Mouse (Mus musculus) CD4-positive helper T cell, adult 2 months (primary cell): Measurements from ENCODE around the gene Mov10.
"Not testable (repeated sequence)": the region's sequence is repeated elsewhere in the genome, so short reads cannot be mapped to it uniquely, and the experiment has no call there.

Experiments used
- DNase-seq: peaks from one replicate; pipeline ENCODE4 v3.0.0-alpha.2; 2012; ENCODE audit warnings: low read depth, missing footprints, low spot score

Gene Mov10

DNA sequence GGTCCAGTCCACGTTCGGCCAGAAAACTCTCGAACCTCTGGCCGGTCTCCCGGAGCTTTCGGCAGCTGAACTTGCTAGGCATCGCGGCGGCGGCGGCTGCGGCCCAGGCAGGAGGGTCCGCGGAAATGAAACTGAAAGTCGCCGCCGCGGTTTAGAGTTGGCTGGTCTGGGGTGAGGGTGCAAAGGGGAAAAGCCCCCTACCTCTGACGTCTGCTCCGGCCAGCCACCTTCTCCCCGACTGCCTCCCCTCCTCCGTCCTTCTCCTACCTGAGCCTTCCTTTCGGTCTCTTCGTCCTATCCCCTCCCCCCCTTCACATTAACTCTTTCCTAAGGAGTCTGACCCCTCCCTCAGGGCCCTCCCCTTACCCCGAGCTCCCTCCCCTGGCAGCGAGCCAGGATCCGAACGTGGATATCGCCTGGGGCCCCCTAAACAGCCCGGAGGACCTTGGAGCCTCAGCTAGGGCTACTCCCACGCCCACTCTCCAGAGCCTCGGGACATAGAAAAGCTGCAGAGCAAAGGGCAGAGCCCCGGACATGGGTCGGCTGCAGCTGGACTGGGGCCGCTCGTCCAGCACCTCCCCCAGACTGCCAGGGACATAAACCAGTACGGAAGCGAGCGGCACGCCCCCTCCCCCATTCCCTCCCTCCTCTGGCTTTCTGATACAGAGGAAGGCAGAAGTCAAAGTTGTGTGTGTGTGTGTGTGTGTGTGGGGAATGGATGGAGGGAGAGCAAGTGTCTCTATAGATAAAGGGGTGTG, at the start of gene Mov10:
Mov10 (minus strand) TSS at position 573 of the 758 bp plus-strand sequence.
- peak; percentile 81 for DNase-seq

DNA sequence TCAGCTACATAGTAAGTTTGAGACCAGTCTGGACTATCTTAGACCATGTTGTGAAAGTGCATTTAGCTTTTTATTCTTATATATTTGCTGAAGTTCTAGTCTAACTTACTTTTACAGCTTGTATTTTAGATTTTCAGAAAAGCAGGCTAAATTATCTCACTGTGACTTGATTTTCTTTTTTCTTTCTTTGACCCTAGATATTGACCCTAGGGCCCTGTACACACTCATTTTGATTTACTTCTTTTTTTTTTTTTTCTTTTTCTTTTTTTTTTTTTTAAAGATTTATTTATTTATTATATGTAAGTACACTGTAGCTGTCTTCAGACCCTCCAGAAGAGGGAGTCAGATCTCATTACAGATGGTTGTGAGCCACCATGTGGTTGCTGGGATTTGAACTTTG, 48.3 kb upstream of the Mov10 start:
- not testable (repeated sequence) for DNase-seq

DNA sequence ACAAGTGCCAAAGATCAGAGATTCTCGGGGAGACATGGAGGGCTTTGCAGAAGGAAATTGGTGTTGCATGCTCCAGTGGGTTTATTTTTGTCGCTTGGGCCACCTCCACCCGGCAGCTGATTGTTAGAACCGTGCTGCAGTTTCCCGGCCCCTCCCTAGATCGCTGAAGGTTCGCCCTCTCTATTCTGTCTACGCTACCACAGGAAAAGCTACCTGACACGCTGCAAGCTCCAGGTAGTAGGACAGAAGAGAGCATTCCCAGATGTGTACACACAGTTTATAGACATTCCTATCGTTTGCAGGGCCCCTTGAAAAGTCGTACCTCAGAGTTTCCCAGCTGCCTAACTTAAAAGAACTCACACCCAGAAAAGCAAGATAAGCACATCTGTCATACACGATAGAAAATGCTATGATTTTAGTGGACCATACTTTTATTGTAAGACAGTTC, 47.0 kb upstream of the Mov10 start:
- no peak for DNase-seq

- peak; percentile 87 for DNase-seq
These were observed 46.4 kb upstream of the Mov10 start for GRCm38 (mm10) chr3:104864651-104865340.

- peak; percentile 91 for DNase-seq
These were observed 45.7 kb upstream of the Mov10 start, which contains the start of the genes St7l and Capza1 for GRCm38 (mm10) chr3:104863786-104864650. TSS of gene St7l (plus strand) at chr3:104864005. TSS of gene Capza1 (minus strand) at chr3:104864505.

- no peak for DNase-seq
These were observed 40.2 kb upstream of the Mov10 start for GRCm38 (mm10) chr3:104858560-104858959.

- peak; percentile 52 for DNase-seq
These were observed 37.7 kb upstream of the Mov10 start for GRCm38 (mm10) chr3:104856106-104856505.

GRCm38 (mm10) chr3:104854866-104855265, 36.5 kb upstream of the Mov10 start:
- no peak for DNase-seq

DNA sequence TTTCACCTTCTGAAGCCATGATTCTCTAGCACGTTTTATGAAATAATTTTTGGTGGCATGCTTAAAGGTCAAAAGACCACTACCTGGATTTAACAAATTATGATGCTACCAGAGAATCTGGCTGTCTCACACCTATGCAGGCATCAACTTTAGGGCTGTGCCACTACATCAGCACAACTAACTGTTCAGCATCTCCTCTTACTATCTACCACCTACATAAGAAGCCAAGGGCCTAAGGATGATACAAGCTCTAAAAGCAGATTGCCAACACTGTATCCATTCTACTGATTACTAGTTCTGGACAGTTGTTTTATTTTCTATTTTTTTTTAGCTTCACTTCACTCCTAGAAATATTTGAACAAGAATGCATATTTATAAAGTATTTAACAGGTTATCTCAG, 36.1 kb upstream of the Mov10 start:
- DNase-seq, result no peak

GRCm38 (mm10) chr3:104846601-104847000, 28.2 kb upstream of the Mov10 start:
- DNase-seq, result no peak

DNA sequence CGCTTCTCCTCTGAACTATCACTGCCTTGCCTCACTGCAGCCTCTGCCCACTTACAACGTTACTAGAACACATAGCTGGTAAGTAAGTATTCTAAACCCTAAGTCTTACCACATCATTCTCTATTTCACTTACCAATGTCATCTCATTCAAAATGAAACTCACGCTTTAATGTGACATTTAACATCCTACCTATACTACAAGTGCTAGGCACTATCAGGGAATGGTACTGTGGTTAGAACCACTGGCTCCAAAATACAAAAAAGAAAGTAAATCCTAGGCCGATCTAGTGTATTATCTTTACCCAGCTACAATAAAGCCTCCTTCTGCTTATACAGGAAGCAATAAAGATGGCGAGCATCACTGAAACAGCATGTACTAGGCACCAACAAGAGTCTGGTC, 22.7 kb upstream of the Mov10 start:
- no peak for DNase-seq

- DNase-seq, result no peak
These were observed 17.4 kb upstream of the Mov10 start for GRCm38 (mm10) chr3:104835797-104836196.

- DNase-seq, result no peak
These were observed 4.0 kb upstream of the Mov10 start for GRCm38 (mm10) chr3:104822413-104822812.

GRCm38 (mm10) chr3:104820426-104820825, 2.1 kb upstream of the Mov10 start:
- no peak for DNase-seq

GRCm38 (mm10) chr3:104818749-104819134, 379 bp upstream of the Mov10 start:
- DNase-seq, result no peak

DNA sequence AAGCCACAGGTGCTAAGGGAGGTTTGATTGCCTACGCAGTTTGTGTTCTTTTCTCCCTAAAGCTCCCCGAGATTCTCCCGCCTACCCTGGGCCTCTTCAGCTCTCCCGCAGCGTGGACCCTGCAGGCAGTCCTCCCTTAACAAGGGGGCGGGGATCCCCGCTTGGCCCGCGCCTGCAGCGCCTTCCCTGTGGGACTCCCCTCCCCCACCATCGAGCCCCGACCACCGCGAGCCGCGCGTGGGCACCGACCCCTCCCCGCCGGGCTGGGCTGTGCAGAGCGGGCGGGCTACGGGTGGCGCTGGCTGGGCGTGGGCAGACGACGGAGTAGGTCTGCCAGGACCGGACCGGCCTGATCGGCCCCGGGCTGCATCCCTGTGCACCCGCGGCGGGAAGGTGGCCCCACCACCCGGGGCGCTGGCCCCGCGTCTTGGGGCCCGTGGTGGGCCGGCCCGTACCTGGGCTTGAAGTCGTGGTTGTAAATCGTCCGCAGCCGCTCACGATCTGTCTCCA, 827 bp downstream of the Mov10 start:
- DNase-seq, result peak; percentile 63

DNA sequence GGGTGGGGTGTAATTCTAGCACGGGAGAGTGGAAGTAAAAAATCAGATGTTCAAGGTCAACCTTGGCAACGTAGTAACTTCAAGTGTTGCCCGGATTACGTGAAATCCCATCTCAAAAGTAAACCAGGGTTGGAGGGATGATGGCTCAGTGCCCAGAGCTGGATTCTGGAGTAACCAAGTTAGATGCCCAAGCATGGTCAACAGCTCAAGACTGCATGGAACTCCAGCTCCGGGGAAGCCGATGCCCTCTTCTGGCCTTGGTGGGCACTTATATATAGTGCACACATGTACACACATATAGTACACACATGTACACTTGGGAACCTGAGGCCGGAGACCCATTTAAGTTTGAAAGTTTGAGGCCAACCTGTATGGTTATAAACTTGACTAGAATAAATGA, 2.2 kb downstream of the Mov10 start:
- no peak for DNase-seq

GRCm38 (mm10) chr3:104815346-104815745, 3.0 kb downstream of the Mov10 start:
- DNase-seq, result no peak

DNA sequence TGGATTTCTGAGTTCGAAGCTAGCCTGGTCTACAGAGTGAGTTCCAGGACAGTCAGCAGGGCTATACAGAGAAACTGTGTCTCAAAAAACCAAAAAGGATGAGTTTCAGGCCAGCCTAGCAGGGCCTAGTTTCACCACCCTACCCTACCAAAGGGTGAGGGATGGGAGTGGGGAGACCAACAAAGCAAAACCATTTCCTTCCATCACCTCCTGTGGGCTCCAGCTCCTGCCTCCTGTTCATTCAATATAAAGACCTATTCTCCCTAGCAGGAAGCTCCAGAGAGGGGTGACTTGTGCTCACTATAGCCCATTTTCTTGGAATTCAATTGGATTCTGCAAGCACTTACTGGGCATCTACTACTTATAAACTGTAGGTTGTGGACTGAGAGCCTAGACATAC, 3.6 kb downstream of the Mov10 start:
- no peak for DNase-seq

DNA sequence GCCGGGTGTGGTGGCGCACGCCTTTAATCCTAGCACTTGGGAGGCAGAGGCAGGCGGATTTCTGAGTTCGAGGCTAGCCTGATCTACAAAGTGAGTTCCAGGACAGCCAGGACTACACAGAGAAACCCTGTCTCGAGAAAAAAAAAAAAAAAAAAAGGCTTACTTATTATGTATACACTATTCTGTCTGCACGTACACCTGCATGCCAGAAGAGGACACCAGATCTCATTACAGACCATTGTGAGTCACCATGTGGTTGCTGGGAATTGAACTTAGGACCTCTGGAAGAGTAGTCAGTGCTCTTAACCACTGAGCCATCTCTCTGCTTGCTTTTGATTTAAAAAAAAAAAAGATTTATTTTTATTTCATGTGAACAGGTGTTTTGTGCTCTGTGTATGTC, 5.1 kb downstream of the Mov10 start:
- not testable (repeated sequence) for DNase-seq

GRCm38 (mm10) chr3:104812254-104812653, 6.1 kb downstream of the Mov10 start:
- no peak for DNase-seq

DNA sequence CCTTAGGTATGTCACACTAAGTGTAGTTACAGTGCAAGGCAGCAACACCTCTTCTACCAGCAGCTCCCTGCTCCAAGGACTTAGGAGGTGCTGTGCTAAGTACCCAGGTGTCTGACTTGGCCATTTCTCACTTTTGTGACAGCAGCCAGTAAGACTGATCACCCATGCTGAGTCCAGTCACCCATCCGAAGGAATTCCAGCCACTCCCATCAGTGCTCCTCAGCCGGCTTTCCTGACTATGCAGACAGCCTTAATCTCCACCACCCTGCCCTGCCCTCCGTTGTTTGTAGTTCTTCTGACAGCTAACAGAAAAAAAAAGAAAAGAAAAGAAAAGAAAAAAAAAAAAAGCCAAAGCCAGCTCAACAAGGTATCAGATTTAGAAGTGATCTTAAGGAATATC, 6.6 kb downstream of the Mov10 start:
- no peak for DNase-seq
